12 mouse cellular contexts compared by ENCODE assay signal in genomic region chr15:80158707-80159090, GRCm38 (mm10). TPM values are rescaled to one million over a fixed set of nuclear protein-coding genes. Genes with fewer than 3 reads are reported as not detected.
DNase-seq lines count a peak whose midpoint lies in the region; ATAC-seq and TF ChIP-seq lines count a peak whose summit lies in the region.
"Had no signal": no experiment of that assay in that cellular context is flagged by ENCODE, and none has a peak within 500 bp of the region (broad histone marks: within the 10 kb centered on the region; RNA-seq: fewer than 3 reads in every experiment).

No protein-coding gene starts in this region.

- peaks cover 99% of the 10 kb centered on the region for H3K36me3 ChIP-seq in heart, embryonic 13.5 days
- no peaks in the 10 kb centered on the region; the same call in 1 of the 2 replicates for H3K36me3 ChIP-seq in heart, adult 2 months (ENCODE audit: control insufficient read depth, insufficient read depth, low read length)
- peaks cover 21% of the 10 kb centered on the region for H3K36me3 ChIP-seq in midbrain, embryonic 11.5 days (ENCODE audit: control insufficient read depth, insufficient read depth, low read length)
- peaks cover 88% of the 10 kb centered on the region for H3K36me3 ChIP-seq in midbrain, embryonic 14.5 days (ENCODE audit: control insufficient read depth, insufficient read depth, low read length)
- H3K36me3 ChIP-seq in limb, embryonic 10.5 days, result peaks cover 96% of the 10 kb centered on the region
- H3K36me3 ChIP-seq in stomach, postnatal 0 days (ENCODE audit: control insufficient read depth, insufficient read depth, low read length), result peaks cover 35% of the 10 kb centered on the region

- H3K9ac ChIP-seq in heart, embryonic 13.5 days, result 0 out of 2 replicates have a peak overlapping the region, but pooled peaks have one; percentile 6
- H3K9ac ChIP-seq in heart, adult 2 months (ENCODE audit: low read depth, low read length), result no peak overlapping the region
- H3K9ac ChIP-seq in midbrain, embryonic 11.5 days (ENCODE audit: low read length), result no peak overlapping the region
- no peak overlapping the region for H3K9ac ChIP-seq in midbrain, embryonic 14.5 days (replicated peaks; ENCODE audit: low read length)
- 0 out of 2 replicates have a peak overlapping the region, but pooled peaks have one; percentile 2 for H3K9ac ChIP-seq in stomach, postnatal 0 days (ENCODE audit: low read length)

- H3K27me3 ChIP-seq in heart, embryonic 13.5 days (replicated peaks), result no peaks in the 10 kb centered on the region
- H3K27me3 ChIP-seq in heart, adult 2 months (ENCODE audit: control insufficient read depth, insufficient read depth, low read length), result no peaks in the 10 kb centered on the region
- H3K27me3 ChIP-seq in midbrain, embryonic 11.5 days (ENCODE audit: control insufficient read depth, insufficient read depth, low read length), result no peaks in the 10 kb centered on the region
- H3K27me3 ChIP-seq in midbrain, embryonic 14.5 days (ENCODE audit: control insufficient read depth, insufficient read depth, low read length), result no peaks in the 10 kb centered on the region
- no peaks in the 10 kb centered on the region for H3K27me3 ChIP-seq in limb, embryonic 10.5 days (ENCODE audit: low read depth, poor library complexity, severe bottlenecking)
- no peaks in the 10 kb centered on the region for H3K27me3 ChIP-seq in stomach, postnatal 0 days (ENCODE audit: control insufficient read depth, insufficient read depth, low read length)
- H3K27me3 ChIP-seq: CH12.LX had no signal

- no peak for TF ChIP-seq CTCF in heart, adult 2 months (IDR thresholded peaks at IDR 0.05)
- TF ChIP-seq CTCF in stomach, postnatal 0 days (IDR thresholded peaks at IDR 0.05; ENCODE audit: low read depth), result no peak

- no peaks in the 10 kb centered on the region for H3K9me3 ChIP-seq in heart, embryonic 13.5 days
- no peaks in the 10 kb centered on the region for H3K9me3 ChIP-seq in midbrain, embryonic 11.5 days (ENCODE audit: control insufficient read depth, low read length)
- no peaks in the 10 kb centered on the region for H3K9me3 ChIP-seq in midbrain, embryonic 14.5 days (ENCODE audit: control insufficient read depth, low read length)
- no peaks in the 10 kb centered on the region for H3K9me3 ChIP-seq in limb, embryonic 10.5 days (replicated peaks)
- no peaks in the 10 kb centered on the region for H3K9me3 ChIP-seq in stomach, postnatal 0 days (ENCODE audit: control insufficient read depth, low read length)

- intact Hi-C loops in heart, adult 2 months (cut with DNase I), result no loop called here

- no peaks in the 10 kb centered on the region for H3K79me2 ChIP-seq in heart, adult 2 months (replicated peaks; ENCODE audit: control insufficient read depth, insufficient read depth, low read length)

- peaks cover 25% of the 10 kb centered on the region for H3K4me1 ChIP-seq in heart, embryonic 13.5 days
- H3K4me1 ChIP-seq in heart, adult 2 months (ENCODE audit: control insufficient read depth, insufficient read depth, low read length), result 0 out of 2 replicates have a peak, but pooled peaks cover 2% of the 10 kb centered on the region
- no peaks in the 10 kb centered on the region for H3K4me1 ChIP-seq in midbrain, embryonic 11.5 days (ENCODE audit: control insufficient read depth, insufficient read depth, low read length)
- no peaks in the 10 kb centered on the region for H3K4me1 ChIP-seq in midbrain, embryonic 14.5 days (ENCODE audit: control insufficient read depth, insufficient read depth, low read length)
- H3K4me1 ChIP-seq in limb, embryonic 10.5 days, result peaks cover 27% of the 10 kb centered on the region
- H3K4me1 ChIP-seq in stomach, postnatal 0 days (replicated peaks; ENCODE audit: control insufficient read depth, insufficient read depth), result no peaks in the 10 kb centered on the region

- WGBS in heart, embryonic 13.5 days, result 39% methylated on average over 4 of the region's 4 CpGs
- 69% methylated on average over 4 of the region's 4 CpGs for WGBS in heart, adult 2 months
- 68% methylated on average over 4 of the region's 4 CpGs for WGBS in midbrain, embryonic 11.5 days
- WGBS in midbrain, embryonic 14.5 days, result 56% methylated on average over 4 of the region's 4 CpGs
- WGBS in limb, embryonic 10.5 days, result 54% methylated on average over 4 of the region's 4 CpGs
- WGBS in stomach, postnatal 0 days, result 45% methylated on average over 4 of the region's 4 CpGs

- H3K4me3 ChIP-seq in heart, embryonic 13.5 days, result no peak overlapping the region
- no peak overlapping the region for H3K4me3 ChIP-seq in heart, adult 2 months
- no peak overlapping the region for H3K4me3 ChIP-seq in midbrain, embryonic 11.5 days (ENCODE audit: low read depth, low read length)
- H3K4me3 ChIP-seq in midbrain, embryonic 14.5 days (replicated peaks; ENCODE audit: low read depth, low read length), result no peak overlapping the region
- H3K4me3 ChIP-seq in limb, embryonic 10.5 days, result no peak overlapping the region
- no peak overlapping the region for H3K4me3 ChIP-seq in stomach, postnatal 0 days (ENCODE audit: low read depth, low read length)
- H3K4me3 ChIP-seq: erythroblast, embryonic 14.5 days had no signal

- peak overlapping the region; percentile 40; the same call in 1 of the 2 replicates for H3K27ac ChIP-seq in heart, embryonic 13.5 days (replicated peaks)
- H3K27ac ChIP-seq in heart, adult 2 months, result no peak overlapping the region
- no peak overlapping the region for H3K27ac ChIP-seq in midbrain, embryonic 11.5 days (ENCODE audit: low read depth, low read length)
- H3K27ac ChIP-seq in midbrain, embryonic 14.5 days (replicated peaks; ENCODE audit: low read depth, low read length), result no peak overlapping the region
- H3K27ac ChIP-seq in limb, embryonic 10.5 days, result peak overlapping the region; percentile 81; the same call in 1 of the 2 replicates
- H3K27ac ChIP-seq in stomach, postnatal 0 days (replicated peaks), result peak overlapping the region; percentile 94

- TF ChIP-seq POLR2A in heart, adult 2 months (IDR thresholded peaks at IDR 0.05; ENCODE audit: insufficient read depth, low read depth, low read length), result no peak

- no peak for ATAC-seq in heart, embryonic 13.5 days (ENCODE audit: extremely low read depth, insufficient number of reproducible peaks, low FRiP score, low TSS enrichment)
- no peak for ATAC-seq in midbrain, embryonic 11.5 days (ENCODE audit: low FRiP score)
- no peak for ATAC-seq in midbrain, embryonic 14.5 days (ENCODE audit: low FRiP score, low TSS enrichment)
- ATAC-seq in stomach, postnatal 0 days (ENCODE audit: low FRiP score, low TSS enrichment), result no peak

- DNase-seq in heart, adult 2 months, result no peak
- peak; percentile 72 for DNase-seq in midbrain, embryonic 11.5 days (ENCODE audit: low spot score, missing footprints)
- no peak for DNase-seq in midbrain, embryonic 14.5 days
- no peak for DNase-seq in limb, embryonic 10.5 days (ENCODE audit: low spot score)
- DNase-seq in stomach, postnatal 0 days (ENCODE audit: low spot score), result no peak
- no peak for DNase-seq in ovary, adult 18-20 months (ENCODE audit: low spot score)
- DNase-seq in ovary, postnatal 36 days (ENCODE audit: low spot score), result no peak
- DNase-seq: heart, adult 18-20 months had no signal

- H3K4me2 ChIP-seq in heart, embryonic 13.5 days, result no peak overlapping the region
- H3K4me2 ChIP-seq in midbrain, embryonic 11.5 days, result no peak overlapping the region
- no peak overlapping the region for H3K4me2 ChIP-seq in midbrain, embryonic 14.5 days (ENCODE audit: low read length)
- no peak overlapping the region for H3K4me2 ChIP-seq in stomach, postnatal 0 days (replicated peaks; ENCODE audit: low read depth)

- TF ChIP-seq EP300 in heart, adult 2 months (IDR thresholded peaks at IDR 0.05; ENCODE audit: insufficient read depth, low read depth, low read length), result no peak
- no peak for TF ChIP-seq EP300 in stomach, postnatal 0 days (optimal IDR thresholded peaks at IDR 0.05)

RNA-seq across cellular contexts. Expression of gene Mgat3, which starts 14.8 kb away (rescaled TPM):
- polyA plus RNA-seq in heart, embryonic 13.5 days (2015; fragmentation: Nextera tagmentation; extraction: Ambion mirVana), result 1.2 and 1.3 TPM in 2 replicates
- 1 to 10 TPM; 2.3 to 3.5 TPM for total RNA-seq in heart, adult 2 months (2021)
- 4.9 and 5.5 TPM in 2 replicates for polyA plus RNA-seq in heart, adult 2 months (2012; rRNA removed)
- polyA plus RNA-seq in midbrain, embryonic 11.5 days (2014; fragmentation: Nextera tagmentation; extraction: Ambion mirVana), result 8.0 and 10.7 TPM in 2 replicates
- polyA plus RNA-seq in midbrain, embryonic 14.5 days (2014; fragmentation: Nextera tagmentation; extraction: Ambion mirVana), result 19.9 and 20.5 TPM in 2 replicates
- 4.0 and 5.3 TPM in 2 replicates for polyA plus RNA-seq in limb, embryonic 10.5 days (2016; fragmentation: Nextera tagmentation; extraction: Ambion mirVana)
- polyA plus RNA-seq in stomach, postnatal 0 days (2015; fragmentation: Nextera tagmentation; extraction: Ambion mirVana), result 5.8 and 5.9 TPM in 2 replicates
- total RNA-seq: megakaryocyte progenitor cell, adult 5-6 weeks had no signal
- polyA plus RNA-seq: erythroblast, embryonic 14.5 days had no signal

RNA-seq across cellular contexts. Expression of gene Tab1, which starts 25.8 kb away (rescaled TPM):
- polyA plus RNA-seq in heart, embryonic 13.5 days (2015; fragmentation: Nextera tagmentation; extraction: Ambion mirVana), result 29.4 and 31.1 TPM in 2 replicates
- 10 to 100 TPM; 17.8 to 24.5 TPM for total RNA-seq in heart, adult 2 months (2021)
- 24.1 and 29.3 TPM in 2 replicates for polyA plus RNA-seq in heart, adult 2 months (2012; rRNA removed)
- 24.9 and 29.4 TPM in 2 replicates for polyA plus RNA-seq in midbrain, embryonic 11.5 days (2014; fragmentation: Nextera tagmentation; extraction: Ambion mirVana)
- polyA plus RNA-seq in midbrain, embryonic 14.5 days (2014; fragmentation: Nextera tagmentation; extraction: Ambion mirVana), result 37.9 and 42.5 TPM in 2 replicates
- polyA plus RNA-seq in limb, embryonic 10.5 days (2016; fragmentation: Nextera tagmentation; extraction: Ambion mirVana), result 41.8 and 52.4 TPM in 2 replicates
- 16.3 and 16.5 TPM in 2 replicates for polyA plus RNA-seq in stomach, postnatal 0 days (2015; fragmentation: Nextera tagmentation; extraction: Ambion mirVana)

Comparison
In these comparisons a context has a peak if more than half of its experiments do, and no peak if none do; other contexts are left out.
1. H3K27ac ChIP-seq: peak in heart, embryonic 13.5 days (single experiment), limb, embryonic 10.5 days (single experiment) and stomach, postnatal 0 days (single experiment); none in heart, adult 2 months (single experiment), midbrain, embryonic 11.5 days (single experiment) and midbrain, embryonic 14.5 days (single experiment).
2. H3K9ac ChIP-seq: peak in heart, embryonic 13.5 days (single experiment) and stomach, postnatal 0 days (single experiment); none in heart, adult 2 months (single experiment), midbrain, embryonic 11.5 days (single experiment) and midbrain, embryonic 14.5 days (single experiment).